8 mouse cellular contexts compared by ENCODE assay signal in genomic region chr6:92269019-92269418, GRCm38 (mm10). TPM values are rescaled to one million over a fixed set of nuclear protein-coding genes. Genes with fewer than 3 reads are reported as not detected.
A peak's percentile ranks its signal among the peaks of the same experiment; 100 is the strongest.
DNase-seq lines count a peak whose midpoint lies in the region; ATAC-seq and TF ChIP-seq lines count a peak whose summit lies in the region.

No protein-coding gene starts in this region.

- 13% methylated on average over 4 of the region's 4 CpGs for WGBS in cerebellum, adult 2 months
- 8% methylated on average over 4 of the region's 4 CpGs for WGBS in intestine, embryonic 15.5 days
- WGBS in midbrain, postnatal 0 days, result 12% methylated on average over 4 of the region's 4 CpGs

- TF ChIP-seq CTCF in cerebellum, adult 2 months (IDR thresholded peaks at IDR 0.05; ENCODE audit: borderline replicate concordance, insufficient read depth, low read depth, low read length), result peak; percentile 81
- TF ChIP-seq CTCF in midbrain, postnatal 0 days (IDR thresholded peaks at IDR 0.05), result peak; percentile 96

- no peaks in the 10 kb centered on the region; the same call in 1 of the 2 replicates for H3K27me3 ChIP-seq in cerebellum, adult 2 months (ENCODE audit: control insufficient read depth, insufficient read depth, low read length)
- no peaks in the 10 kb centered on the region for H3K27me3 ChIP-seq in intestine, embryonic 15.5 days (replicated peaks)
- no peaks in the 10 kb centered on the region for H3K27me3 ChIP-seq in midbrain, postnatal 0 days (ENCODE audit: insufficient read depth, low read length)

- H3K27ac ChIP-seq in cerebellum, adult 2 months (ENCODE audit: insufficient read depth, low read length), result no peak overlapping the region
- H3K27ac ChIP-seq in intestine, embryonic 15.5 days, result no peak overlapping the region
- H3K27ac ChIP-seq in midbrain, postnatal 0 days (ENCODE audit: low read depth, low read length), result no peak overlapping the region

- H3K4me3 ChIP-seq in cerebellum, adult 2 months (replicated peaks; ENCODE audit: insufficient read depth, low read depth, low read length), result no peak overlapping the region
- H3K4me3 ChIP-seq in intestine, embryonic 15.5 days (replicated peaks), result no peak overlapping the region
- H3K4me3 ChIP-seq in midbrain, postnatal 0 days (ENCODE audit: low read depth, low read length), result no peak overlapping the region

- no peaks in the 10 kb centered on the region for H3K9me3 ChIP-seq in intestine, embryonic 15.5 days
- no peaks in the 10 kb centered on the region for H3K9me3 ChIP-seq in midbrain, postnatal 0 days (ENCODE audit: low read length)

- no peak for TF ChIP-seq POLR2A in cerebellum, adult 2 months (IDR thresholded peaks at IDR 0.05; ENCODE audit: borderline replicate concordance, insufficient read depth, low read length)

- no peaks in the 10 kb centered on the region for H3K36me3 ChIP-seq in intestine, embryonic 15.5 days
- H3K36me3 ChIP-seq in midbrain, postnatal 0 days (ENCODE audit: insufficient read depth, low read length), result no peaks in the 10 kb centered on the region

- H3K9ac ChIP-seq in intestine, embryonic 15.5 days, result no peak overlapping the region
- H3K9ac ChIP-seq in midbrain, postnatal 0 days (replicated peaks; ENCODE audit: low read length, poor library complexity, severe bottlenecking), result no peak overlapping the region

- no peaks in the 10 kb centered on the region for H3K4me1 ChIP-seq in cerebellum, adult 2 months (ENCODE audit: control insufficient read depth, insufficient read depth, low read length)
- H3K4me1 ChIP-seq in intestine, embryonic 15.5 days (replicated peaks), result no peaks in the 10 kb centered on the region
- no peaks in the 10 kb centered on the region for H3K4me1 ChIP-seq in midbrain, postnatal 0 days (ENCODE audit: insufficient read depth, low read length)

- H3K4me2 ChIP-seq in intestine, embryonic 15.5 days (replicated peaks), result no peak overlapping the region
- no peak overlapping the region for H3K4me2 ChIP-seq in midbrain, postnatal 0 days (ENCODE audit: low read depth, low read length, poor library complexity, severe bottlenecking)

- peak; percentile 53 for ATAC-seq in intestine, embryonic 15.5 days
- ATAC-seq in midbrain, postnatal 0 days (ENCODE audit: low FRiP score), result peak; percentile 38; the same call in 1 of the 2 replicates

- peak; percentile 19 to 59 for DNase-seq in urinary bladder, adult 18-20 months (ENCODE audit: low spot score in 2 of 2)
- DNase-seq in urinary bladder, postnatal 10 days (ENCODE audit: low spot score), result no peak
- peak; percentile 42 to 64 for DNase-seq in cerebellum, adult 2 months
- DNase-seq in frontal cortex, adult 2 months (ENCODE audit: extremely low spot score in 1 of 2, low spot score in 1 of 2), result peak; percentile 31 to 86
- peak; percentile 30 to 64 for DNase-seq in left cerebral cortex, adult 8-10 months (ENCODE audit: low spot score in 2 of 2)
- peak; percentile 85 for DNase-seq in midbrain, postnatal 0 days (ENCODE audit: low spot score)
- DNase-seq in telencephalon, adult 2 months (ENCODE audit: low read depth, low spot score), result peak; percentile 34

RNA-seq across cellular contexts. Expression of gene Trh, which starts 24.6 kb away (rescaled TPM):
- 2.5 and 8.2 TPM in 2 replicates for polyA plus RNA-seq in cerebellum, adult 2 months (2012; rRNA removed)
- polyA plus RNA-seq in frontal cortex, adult 2 months (2012; rRNA removed), result 54.3 and 56.1 TPM in 2 replicates
- 3.7 and 4.4 TPM in 2 replicates for polyA plus RNA-seq in intestine, embryonic 15.5 days (2015; fragmentation: Nextera tagmentation; extraction: Ambion mirVana)
- 1 to 10 TPM; 2.5 to 8.4 (median 7.8) TPM for total RNA-seq in left cerebral cortex, adult 8-10 months (2022)
- total RNA-seq in midbrain, postnatal 0 days (2014; rRNA removed), result 3.6 TPM in 2 replicates
- polyA plus RNA-seq in midbrain, postnatal 0 days (2015; fragmentation: Nextera tagmentation; extraction: Ambion mirVana), result 9.6 and 17.9 TPM in 2 replicates

RNA-seq across cellular contexts. Expression of gene Rbsn, which starts 54.3 kb away (rescaled TPM):
- 27.4 and 27.6 TPM in 2 replicates for polyA plus RNA-seq in cerebellum, adult 2 months (2012; rRNA removed)
- 21.4 and 23.7 TPM in 2 replicates for polyA plus RNA-seq in frontal cortex, adult 2 months (2012; rRNA removed)
- 16.9 and 21.4 TPM in 2 replicates for polyA plus RNA-seq in intestine, embryonic 15.5 days (2015; fragmentation: Nextera tagmentation; extraction: Ambion mirVana)
- 10 to 100 TPM; 38.0 to 42.8 (median 40.1) TPM for total RNA-seq in left cerebral cortex, adult 8-10 months (2022)
- 25.4 and 52.6 TPM in 2 replicates for total RNA-seq in midbrain, postnatal 0 days (2014; rRNA removed)
- 31.0 and 31.7 TPM in 2 replicates for polyA plus RNA-seq in midbrain, postnatal 0 days (2015; fragmentation: Nextera tagmentation; extraction: Ambion mirVana)
